Mouse (Mus musculus) bone marrow macrophage, adult 2 months (primary cell): ENCODE results near the gene Tmem141.

Experiments used
- CTCF ChIP-seq: IDR thresholded peaks from 2 replicates; pipeline ENCODE4 v1.5.1; 2012; ENCODE audit warnings: low read depth, mild to moderate bottlenecking, low read length, moderate library complexity
- POLR2A ChIP-seq: IDR thresholded peaks from 2 replicates; pipeline ENCODE4 v1.6.1; 2012; ENCODE audit warnings: mild to moderate bottlenecking, low read depth, low read length, borderline replicate concordance

DNA sequence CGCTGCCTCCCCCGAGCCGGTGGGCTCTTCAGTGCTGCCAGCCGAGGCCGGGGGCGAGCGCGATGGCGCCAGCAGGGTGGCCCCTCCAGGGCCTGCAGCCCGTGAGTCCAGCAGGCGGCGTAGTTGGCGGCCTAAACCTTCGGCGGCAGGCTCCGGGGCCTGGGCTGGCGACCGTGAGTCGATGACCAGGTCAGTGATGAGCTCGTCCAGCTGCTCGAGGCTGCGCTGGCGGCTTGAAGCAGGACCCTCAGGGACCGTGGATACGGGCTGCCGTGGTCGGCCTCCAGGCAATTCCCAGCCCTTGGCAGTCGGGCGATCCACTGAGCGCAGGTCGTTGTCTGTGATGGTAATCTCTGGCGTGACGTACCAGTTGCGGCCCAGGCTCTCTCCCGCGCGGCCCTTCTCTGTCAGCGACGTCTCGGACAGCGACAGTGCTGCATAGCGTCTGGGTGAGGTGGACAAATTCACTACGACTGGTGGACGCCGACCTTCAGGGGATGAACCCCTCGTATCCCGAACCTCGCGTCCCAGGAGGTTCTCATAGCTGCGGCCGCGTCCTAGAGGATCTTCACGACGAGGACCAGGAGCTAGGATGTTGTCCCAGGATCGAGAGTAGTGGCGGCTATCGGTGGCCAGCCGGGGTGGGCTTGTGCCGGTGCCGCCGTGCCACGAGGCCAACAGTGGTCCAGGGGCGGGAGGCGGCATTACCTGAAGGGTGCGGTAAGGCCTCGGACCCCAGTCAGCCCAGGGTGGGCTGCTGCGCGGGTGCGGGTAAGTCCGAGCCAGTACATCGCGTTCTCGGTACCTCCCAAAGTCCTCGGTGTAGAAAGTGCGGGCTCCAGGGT lies 43.6 kb downstream of the Tmem141 start:
- TF ChIP-seq CTCF (peak; percentile 35; the same call in 1 of the 2 replicates), POLR2A (no peak)
